Mouse (Mus musculus) hindbrain, embryonic 11.5 days (tissue): Measurements from ENCODE around the gene Prkca. TPM values are rescaled to one million over a fixed set of nuclear protein-coding genes. Genes with fewer than 3 reads are reported as not detected.

ENCODE experiments used
- ATAC-seq: fragments of 200-750 bp; cut with Nextera tagmentation; 2 replicates; pipeline ENCODE4 v1.8.0; 2017; ENCODE audit warnings: mild to moderate bottlenecking, moderate TSS enrichment, moderate library complexity; ENCODE audit not compliant: low FRiP score
- DNase-seq: peaks from one replicate; pipeline ENCODE4 v3.0.0-alpha.2; 2015; ENCODE audit warnings: low spot score
- H3K27ac ChIP-seq: fragments of 300-500 bp; sonication (generic); 2 replicates; pipeline ENCODE4 v1.5.1; 2014; ENCODE audit warnings: mild to moderate bottlenecking, low read depth, low read length
- H3K27me3 ChIP-seq: fragments of 300-500 bp; sonication (generic); 2 replicates; pipeline ENCODE4 v1.6.1; 2014; ENCODE audit warnings: mild to moderate bottlenecking, low read length, moderate library complexity, mixed read lengths; ENCODE audit not compliant: control insufficient read depth, insufficient read depth
- H3K36me3 ChIP-seq: fragments of 300-500 bp; sonication (generic); 2 replicates; pipeline ENCODE4 v1.6.1; 2014; ENCODE audit warnings: mild to moderate bottlenecking, low read length, moderate library complexity, mixed read lengths; ENCODE audit not compliant: control insufficient read depth, insufficient read depth
- H3K4me1 ChIP-seq: fragments of 300-500 bp; sonication (generic); replicated peaks from 2 replicates; pipeline ENCODE4 v1.6.1; 2014; ENCODE audit warnings: low read length, mixed read lengths; ENCODE audit not compliant: control insufficient read depth, insufficient read depth
- H3K4me2 ChIP-seq: fragments of 300-500 bp; sonication (generic); replicated peaks from 2 replicates; pipeline ENCODE4 v1.6.1; 2014; ENCODE audit warnings: mild to moderate bottlenecking, low read depth, low read length
- H3K4me3 ChIP-seq: fragments of 300-500 bp; sonication (generic); 2 replicates; pipeline ENCODE4 v1.5.1; 2014; ENCODE audit warnings: low read depth, low read length
- H3K9ac ChIP-seq: fragments of 300-500 bp; sonication (generic); 2 replicates; pipeline ENCODE4 v1.6.1; 2014; ENCODE audit warnings: low read depth, low read length
- H3K9me3 ChIP-seq: fragments of 300-500 bp; sonication (generic); 2 replicates; pipeline ENCODE4 v1.6.1; 2016; ENCODE audit warnings: low read length; ENCODE audit not compliant: control insufficient read depth
- WGBS: fragments of 180-500 bp; shearing (Covaris S2); extraction: QIAGEN DNeasy Blood & Tissue Kit; methylation state at CpG from one replicate; pipeline ENCODE4 v1.1.7; 2014; 5-methylcytosine and 5-hydroxymethylcytosine counted together
- polyA plus RNA-seq: library from polyadenylated mRNA; unstranded; fragments of >200 nt; fragmentation: Nextera tagmentation; extraction: Ambion mirVana; gene quantifications from 2 replicates; pipeline ENCODE4 v1.2.1, GENCODE M21; 2014

The Prkca gene
- polyA plus RNA-seq, 1 experiment from 2014 or later = 4.1 TPM

DNA sequence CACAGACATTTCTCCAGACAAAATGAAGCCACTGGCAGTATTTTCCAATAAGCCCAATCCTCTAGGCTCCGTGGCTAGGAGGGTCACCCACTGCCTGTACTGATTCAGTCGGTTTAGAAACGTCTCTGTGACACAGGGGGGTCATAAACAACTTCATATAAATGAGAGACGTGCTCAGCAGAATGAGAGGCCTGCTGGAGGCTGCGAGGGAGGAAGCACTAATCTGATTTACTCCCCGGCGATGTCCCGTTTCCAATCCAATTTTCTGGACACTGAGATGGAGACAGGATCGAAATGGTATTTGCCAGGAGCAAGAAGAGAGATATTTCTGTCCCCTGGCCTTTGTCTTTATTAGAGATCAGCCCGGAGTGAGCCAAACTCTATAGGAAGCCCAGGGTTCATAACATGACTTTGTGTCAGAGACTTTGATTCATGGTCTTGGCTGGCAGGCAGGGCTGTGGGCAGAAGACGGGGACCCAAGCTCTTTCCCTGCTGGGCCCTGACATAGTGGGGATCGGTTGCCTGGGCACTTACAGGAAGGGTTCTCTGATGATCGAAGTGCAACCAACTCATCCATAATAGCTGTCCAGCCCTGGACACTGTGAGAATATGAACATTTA is 120.0 kb downstream of the Prkca start:
- H3K27me3 ChIP-seq = no peaks in the 10 kb centered on the region
- no peak overlapping the region for H3K9ac ChIP-seq
- H3K4me1 ChIP-seq = no peaks in the 10 kb centered on the region
- H3K27ac ChIP-seq = no peak overlapping the region
- 65% methylated on average over 13 of the region's 13 CpGs for WGBS
- no peaks in the 10 kb centered on the region for H3K36me3 ChIP-seq
- DNase-seq = no peak
- no peak overlapping the region for H3K4me3 ChIP-seq
- no peaks in the 10 kb centered on the region for H3K9me3 ChIP-seq
- H3K4me2 ChIP-seq = no peak overlapping the region
- no peak for ATAC-seq

DNA sequence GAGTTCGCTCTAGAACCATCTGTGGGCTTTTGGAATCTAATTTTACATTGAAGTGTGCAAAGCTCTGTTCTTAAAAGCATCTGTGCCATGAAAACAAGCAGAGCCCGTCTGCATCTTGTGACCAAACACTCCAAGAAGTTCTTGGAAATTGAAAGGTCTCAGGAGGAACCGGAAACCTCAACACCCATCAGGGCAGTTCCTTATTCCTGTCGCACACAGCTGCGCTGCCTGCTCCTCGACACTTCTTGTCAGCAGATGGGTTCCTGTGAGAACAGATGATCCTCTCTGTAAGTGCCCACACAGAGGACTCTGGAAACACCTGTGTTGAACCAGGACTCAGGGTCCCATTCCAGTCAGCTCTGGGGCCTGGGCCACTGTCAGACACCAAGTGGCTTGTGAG is 120.6 kb downstream of the Prkca start:
- H3K36me3 ChIP-seq = no peaks in the 10 kb centered on the region
- no peak overlapping the region for H3K4me3 ChIP-seq
- no peak overlapping the region for H3K27ac ChIP-seq
- no peaks in the 10 kb centered on the region for H3K27me3 ChIP-seq
- 83% methylated on average over 6 of the region's 6 CpGs for WGBS
- no peaks in the 10 kb centered on the region for H3K9me3 ChIP-seq
- ATAC-seq (no peak), DNase-seq (no peak)
- H3K9ac ChIP-seq = no peak overlapping the region
- no peaks in the 10 kb centered on the region for H3K4me1 ChIP-seq
- no peak overlapping the region for H3K4me2 ChIP-seq

DNA sequence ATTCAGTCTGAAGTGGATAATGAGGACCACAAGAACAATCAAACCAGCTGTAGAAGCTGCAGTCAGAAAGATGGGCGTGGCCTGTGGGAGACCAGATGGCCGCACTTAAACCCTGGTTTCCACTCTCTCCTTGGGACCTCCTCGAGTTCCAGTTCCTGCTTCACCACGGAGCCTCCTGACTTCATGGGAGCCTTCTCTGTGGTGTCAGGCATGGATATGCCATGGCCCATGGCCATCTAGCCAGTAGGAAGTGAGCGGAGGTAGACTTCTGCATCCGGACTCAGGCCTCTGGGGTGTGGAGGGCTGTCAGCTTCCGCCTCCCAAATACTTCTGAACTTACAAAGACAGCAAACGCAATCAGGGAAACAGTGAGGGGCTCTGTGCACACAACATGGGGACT is 121.1 kb downstream of the Prkca start:
- Histone ChIP-seq H3K4me1 (no peaks in the 10 kb centered on the region), H3K4me3 (no peak overlapping the region), H3K36me3 (no peaks in the 10 kb centered on the region), H3K27ac (peak overlapping the region; percentile 30; the same call in 1 of the 2 replicates), H3K9ac (no peak overlapping the region), H3K27me3 (no peaks in the 10 kb centered on the region), H3K4me2 (no peak overlapping the region), H3K9me3 (no peaks in the 10 kb centered on the region)
- DNase-seq (no peak), ATAC-seq (no peak)
- 80% methylated on average over 8 of the region's 8 CpGs for WGBS

DNA sequence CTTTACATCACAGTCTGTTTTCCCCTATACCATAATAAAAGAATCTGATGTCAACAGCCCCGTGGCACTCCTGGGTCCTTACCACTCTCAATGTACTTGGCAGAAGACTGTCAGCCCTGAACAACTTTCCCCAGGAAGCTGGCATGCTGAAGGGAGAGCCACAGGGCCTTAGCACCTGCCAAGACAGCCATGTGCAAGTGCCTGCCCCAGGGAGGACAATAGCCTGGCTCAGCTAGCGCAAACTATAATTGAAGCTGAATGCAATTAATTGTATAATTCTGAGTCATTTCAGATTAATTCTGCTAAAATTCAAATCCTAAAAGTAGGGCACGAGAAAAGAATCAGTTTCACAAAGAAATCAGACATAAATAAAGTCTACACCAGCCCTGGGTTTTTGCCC is 121.7 kb downstream of the Prkca start:
- Histone ChIP-seq H3K36me3 (no peaks in the 10 kb centered on the region), H3K4me2 (no peak overlapping the region), H3K9me3 (no peaks in the 10 kb centered on the region), H3K27me3 (no peaks in the 10 kb centered on the region), H3K4me1 (no peaks in the 10 kb centered on the region), H3K4me3 (no peak overlapping the region), H3K9ac (no peak overlapping the region), H3K27ac (no peak overlapping the region)
- 89% methylated on average over 3 of the region's 3 CpGs for WGBS
- DNase-seq (no peak), ATAC-seq (no peak)

DNA sequence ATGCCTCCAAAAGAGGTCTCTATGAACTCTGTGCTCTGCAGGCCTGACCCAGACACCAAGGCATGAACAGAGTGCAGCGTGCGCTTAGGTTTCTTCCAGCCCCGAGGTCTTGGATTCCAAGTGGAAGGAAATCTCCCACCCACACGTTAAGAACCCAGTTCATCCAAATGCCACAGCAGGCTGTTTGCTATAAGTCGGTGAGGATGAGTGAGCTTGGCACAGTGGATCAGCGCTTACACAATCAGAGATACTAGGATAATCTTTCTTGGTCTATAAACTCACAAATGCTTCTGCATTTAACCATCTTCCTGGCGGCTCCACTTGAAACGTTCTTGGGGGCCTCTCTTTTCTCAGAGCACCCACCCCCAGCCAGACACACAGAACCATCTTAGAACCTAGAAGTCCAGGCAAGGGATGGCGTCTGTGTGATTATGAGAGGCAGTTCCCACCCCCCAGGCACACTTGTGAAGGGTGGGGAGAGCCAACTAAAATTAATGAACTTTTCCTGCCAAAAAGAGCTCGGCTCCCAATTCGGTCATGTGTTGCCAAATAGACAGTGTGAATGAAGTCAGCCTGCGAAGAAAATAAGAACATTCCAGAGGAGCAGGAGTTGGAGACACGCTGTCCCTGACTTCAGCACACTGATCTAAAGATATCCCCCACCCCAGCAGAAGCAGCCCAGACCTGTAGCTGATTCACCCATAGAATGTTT is 122.4 kb downstream of the Prkca start:
- H3K9ac ChIP-seq = no peak overlapping the region
- ATAC-seq (no peak), DNase-seq (no peak)
- H3K4me1 ChIP-seq = no peaks in the 10 kb centered on the region
- H3K27ac ChIP-seq = no peak overlapping the region
- no peaks in the 10 kb centered on the region for H3K36me3 ChIP-seq
- no peak overlapping the region for H3K4me2 ChIP-seq
- 92% methylated on average over 13 of the region's 13 CpGs for WGBS
- no peaks in the 10 kb centered on the region for H3K27me3 ChIP-seq
- H3K4me3 ChIP-seq = no peak overlapping the region
- H3K9me3 ChIP-seq = no peaks in the 10 kb centered on the region

DNA sequence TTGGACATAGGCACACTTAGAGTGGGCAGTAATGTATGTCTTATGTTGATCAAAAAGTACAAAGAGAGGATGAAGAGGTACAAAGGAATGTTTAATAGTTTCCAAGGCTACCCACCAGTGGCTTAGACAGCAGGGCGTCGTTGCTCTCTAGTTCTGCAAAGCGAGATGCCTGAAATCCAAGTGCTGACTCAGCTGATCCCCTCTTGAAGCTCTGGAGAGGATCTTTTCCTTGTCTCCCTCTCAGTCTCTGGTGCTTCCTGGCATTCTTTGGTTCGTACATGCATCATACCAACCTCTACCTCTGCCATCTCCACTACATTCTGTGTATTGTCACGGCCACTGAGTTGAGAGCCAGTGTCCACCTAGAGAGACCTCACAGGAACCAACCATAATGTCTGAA is 123.1 kb downstream of the Prkca start:
- Histone ChIP-seq H3K4me1 (0 out of 2 replicates have a peak, but pooled peaks cover 1% of the 10 kb centered on the region), H3K4me2 (no peak overlapping the region), H3K9ac (no peak overlapping the region), H3K4me3 (no peak overlapping the region), H3K27me3 (no peaks in the 10 kb centered on the region), H3K9me3 (no peaks in the 10 kb centered on the region), H3K36me3 (no peaks in the 10 kb centered on the region), H3K27ac (no peak overlapping the region)
- no peak for ATAC-seq
- DNase-seq = no peak
- WGBS = 77% methylated on average over 5 of the region's 5 CpGs

DNA sequence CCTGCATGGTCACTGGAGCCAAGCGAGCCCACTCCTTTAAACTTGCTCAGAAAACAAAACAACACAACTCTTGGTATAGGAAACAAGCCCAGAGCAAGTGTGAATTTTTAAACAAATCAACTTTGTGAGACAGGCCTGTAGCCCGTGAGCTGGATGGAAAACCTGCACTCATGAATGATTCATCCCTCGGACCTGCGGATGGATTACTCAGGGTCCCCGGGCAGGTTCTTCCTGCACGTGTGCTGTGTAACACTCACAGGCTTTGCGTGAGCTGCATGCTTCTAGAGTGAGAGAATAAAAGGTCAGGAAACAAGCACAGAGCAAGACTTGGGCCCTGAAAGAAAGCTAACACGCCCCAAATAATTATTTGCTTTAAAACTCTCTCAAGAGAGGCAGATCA is 126.7 kb downstream of the Prkca start:
- Histone ChIP-seq H3K27me3 (no peaks in the 10 kb centered on the region), H3K36me3 (no peaks in the 10 kb centered on the region), H3K4me3 (no peak overlapping the region), H3K9me3 (no peaks in the 10 kb centered on the region), H3K27ac (no peak overlapping the region), H3K4me1 (0 out of 2 replicates have a peak, but pooled peaks cover 2% of the 10 kb centered on the region), H3K9ac (no peak overlapping the region), H3K4me2 (no peak overlapping the region)
- ATAC-seq (no peak), DNase-seq (no peak)
- 88% methylated on average over 8 of the region's 8 CpGs for WGBS

DNA sequence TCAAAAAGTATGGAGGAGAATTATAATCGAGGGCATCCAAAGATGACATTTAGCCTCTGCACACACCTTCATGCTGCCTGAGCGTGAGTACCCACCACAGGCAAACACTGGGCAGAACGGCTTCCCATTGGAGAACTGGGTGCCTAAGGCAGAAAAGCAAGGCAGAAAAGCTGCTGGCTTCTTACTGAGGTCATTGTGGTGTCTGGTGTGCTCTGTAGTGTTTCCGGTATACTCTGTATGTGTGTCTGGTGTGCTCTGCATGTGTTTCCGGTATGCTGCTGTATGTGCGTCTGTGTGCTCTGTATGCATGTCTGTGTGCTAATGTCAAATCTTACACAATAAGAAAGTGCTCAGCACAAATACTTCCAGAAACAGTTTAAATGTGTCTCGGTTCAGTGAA is 127.7 kb downstream of the Prkca start:
- 78% methylated on average over 7 of the region's 7 CpGs for WGBS
- H3K27ac ChIP-seq = no peak overlapping the region
- 0 out of 2 replicates have a peak, but pooled peaks cover 2% of the 10 kb centered on the region for H3K4me1 ChIP-seq
- H3K27me3 ChIP-seq = no peaks in the 10 kb centered on the region
- ATAC-seq (no peak), DNase-seq (no peak)
- H3K4me2 ChIP-seq = no peak overlapping the region
- H3K36me3 ChIP-seq = no peaks in the 10 kb centered on the region
- H3K4me3 ChIP-seq = no peak overlapping the region
- H3K9ac ChIP-seq = no peak overlapping the region
- H3K9me3 ChIP-seq = no peaks in the 10 kb centered on the region

DNA sequence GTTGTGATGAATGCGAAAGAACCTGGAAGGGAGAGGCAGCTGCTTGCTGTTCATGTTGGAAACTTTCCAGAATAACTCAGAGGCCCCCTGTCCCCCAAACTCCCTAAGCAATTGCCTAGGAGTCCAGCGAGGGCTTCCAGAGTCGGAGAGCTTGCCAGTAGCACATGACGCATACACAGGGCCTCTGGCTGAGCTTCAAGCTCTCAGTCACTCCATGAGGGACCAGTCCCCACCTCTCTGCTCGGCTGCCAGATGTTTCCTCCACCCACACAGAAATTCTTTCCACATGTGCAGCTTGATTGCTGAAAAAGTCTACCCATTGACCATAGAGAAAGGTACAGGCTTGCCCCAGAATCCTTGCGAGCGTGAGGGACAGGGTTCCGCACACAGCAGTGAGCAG is 128.3 kb downstream of the Prkca start:
- WGBS = 74% methylated on average over 8 of the region's 8 CpGs
- Histone ChIP-seq H3K4me3 (no peak overlapping the region), H3K9me3 (no peaks in the 10 kb centered on the region), H3K4me1 (0 out of 2 replicates have a peak, but pooled peaks cover 2% of the 10 kb centered on the region), H3K4me2 (no peak overlapping the region), H3K27me3 (no peaks in the 10 kb centered on the region), H3K36me3 (no peaks in the 10 kb centered on the region), H3K9ac (no peak overlapping the region), H3K27ac (no peak overlapping the region)
- DNase-seq (no peak), ATAC-seq (no peak)
